Mouse (Mus musculus) granulocyte monocyte progenitor cell, adult 5-6 weeks (primary cell): ENCODE data around the gene Unc13b. TPM values are rescaled to one million over a fixed set of nuclear protein-coding genes. Genes with fewer than 3 reads are reported as not detected.

Source experiments
- ATAC-seq: replicated peaks from 2 replicates; pipeline ENCODE4 v1.8.0; 2016; ENCODE audit warnings: mild to moderate bottlenecking, moderate TSS enrichment, inconsistent platforms; ENCODE audit not compliant: poor library complexity, severe bottlenecking
- total RNA-seq, 2 experiments: library from RNA; stranded (forward) in 1 of 2; stranded (reverse) in 1 of 2; fragments of 200-712, 200-1000 nt in 1 of 2; fragments of >200 nt in 1 of 2; fragmentation: Nextera tagmentation in 1 of 2; gene quantifications; 2 replicates each; pipeline ENCODE4 v1.2.3; 2014 to 2017

The Unc13b gene
- total RNA-seq, 2 experiments from 2014 or later = 0.57 TPM; not detected in 1

GRCm38 (mm10) chr4:43267323-43267658 lies 208.5 kb downstream of the Unc13b start:
- ATAC-seq = no peak

- no peak for ATAC-seq
These were observed 226.7 kb downstream of the Unc13b start for GRCm38 (mm10) chr4:43285476-43285875.

DNA sequence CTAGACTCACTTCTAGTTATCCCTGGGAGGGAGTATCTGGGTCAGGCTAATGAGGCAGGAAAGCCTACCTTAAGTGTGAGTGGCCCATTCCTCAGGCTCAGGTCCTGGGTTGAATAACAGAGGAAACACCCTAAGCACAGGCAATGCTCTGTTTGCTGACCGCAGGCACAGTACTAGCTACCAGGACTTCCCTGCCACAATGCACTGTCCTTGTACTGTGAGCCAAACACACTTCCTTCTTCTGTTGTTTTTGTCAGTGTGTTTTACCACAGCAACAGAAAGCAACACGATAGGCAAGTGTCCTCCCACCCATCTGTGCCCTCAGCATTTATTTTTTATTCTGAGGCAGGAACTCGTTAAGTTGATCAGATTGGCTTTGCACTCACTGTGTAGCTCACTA lies 228.6 kb downstream of the Unc13b start:
- ATAC-seq = peak; percentile 85

DNA sequence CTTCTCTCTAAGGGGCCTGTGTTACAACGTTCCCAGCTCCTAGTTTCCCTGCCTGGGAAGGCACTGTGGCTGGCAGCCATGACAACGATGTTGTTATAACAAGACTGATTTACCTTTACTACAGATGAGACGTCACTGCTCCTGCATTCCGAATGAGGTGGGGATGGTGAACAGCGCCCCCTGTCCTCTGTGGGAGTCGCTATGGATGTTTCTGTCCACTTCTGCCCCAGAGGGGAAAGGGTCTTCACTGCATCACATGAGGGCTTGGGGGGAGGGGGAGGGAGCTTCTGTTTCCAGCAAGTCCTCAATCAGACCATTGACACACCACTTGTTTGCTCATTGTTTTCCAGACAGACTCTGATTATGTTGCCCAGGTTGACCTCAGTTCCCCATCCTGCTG lies 235.2 kb downstream of the Unc13b start:
- peak; percentile 25; the same call in 1 of the 2 replicates for ATAC-seq

DNA sequence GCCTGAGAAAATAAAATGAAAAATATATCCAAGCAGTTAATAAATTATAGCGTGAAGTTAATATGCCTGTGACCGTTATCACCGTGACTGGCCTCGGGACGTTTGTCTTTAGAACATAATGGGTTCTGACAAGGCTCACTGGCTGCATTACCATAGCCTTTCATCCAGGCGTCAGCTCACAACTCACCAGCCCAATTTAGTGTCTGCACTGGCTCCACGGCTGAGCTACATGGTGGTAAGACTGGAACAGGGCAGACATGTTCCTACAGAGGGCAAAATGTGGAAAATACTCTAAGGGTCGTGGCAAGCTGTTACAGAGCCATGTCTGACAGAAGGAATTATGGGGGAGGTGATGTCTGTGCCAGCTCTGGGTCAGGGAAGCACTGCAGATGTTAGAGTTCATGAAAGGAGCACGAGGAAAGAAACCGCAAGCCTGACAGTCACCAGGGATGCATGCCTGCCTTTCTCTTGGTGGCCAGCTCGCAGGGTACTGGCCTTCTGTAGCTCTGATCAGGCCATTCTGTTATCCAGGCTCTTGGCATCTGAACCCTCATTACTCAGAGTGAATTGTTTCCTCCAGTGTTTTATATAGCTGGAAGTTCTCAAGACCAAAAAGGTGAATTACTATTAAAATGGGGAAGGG lies 251.1 kb downstream of the Unc13b start:
- ATAC-seq = no peak

Other genes with a start within 250 kb of the Unc13b start
- not detected in 2 replicates for gene Fam205a1, start 205.1 kb upstream of the Unc13b start, total RNA-seq (2014; fragmentation: Nextera tagmentation)
- not detected in 2 replicates for gene Fam205a1, start 205.1 kb upstream of the Unc13b start, total RNA-seq (2017)
- gene Gm12394, start 202.2 kb upstream of the Unc13b start, total RNA-seq (2014; fragmentation: Nextera tagmentation) = not detected in 2 replicates
- gene Gm12394, start 202.2 kb upstream of the Unc13b start, total RNA-seq (2017) = not detected in 2 replicates
- not detected in 2 replicates for gene Fam205c, start 184.7 kb upstream of the Unc13b start, total RNA-seq (2014; fragmentation: Nextera tagmentation)
- not detected in 2 replicates for gene Fam205c, start 184.7 kb upstream of the Unc13b start, total RNA-seq (2017)
- gene Phf24, start 142.3 kb upstream of the Unc13b start, total RNA-seq (2014; fragmentation: Nextera tagmentation) = 0.11 and 0.21 TPM in 2 replicates
- 0.04 and 1.0 TPM in 2 replicates for gene Phf24, start 142.3 kb upstream of the Unc13b start, total RNA-seq (2017)
- 4.4 and 16.3 TPM in 2 replicates for gene Dnajb5, start 109.1 kb upstream of the Unc13b start, total RNA-seq (2014; fragmentation: Nextera tagmentation)
- 1.0 and 1.1 TPM in 2 replicates for gene Dnajb5, start 109.1 kb upstream of the Unc13b start, total RNA-seq (2017)
- gene 1700022I11Rik, start 89.3 kb upstream of the Unc13b start, total RNA-seq (2014; fragmentation: Nextera tagmentation) = not detected in 2 replicates
- gene 1700022I11Rik, start 89.3 kb upstream of the Unc13b start, total RNA-seq (2017) = 0.22 and 0.57 TPM in 2 replicates
- gene Vcp, start 58.4 kb upstream of the Unc13b start, total RNA-seq (2014; fragmentation: Nextera tagmentation) = 207 and 209 TPM in 2 replicates
- gene Vcp, start 58.4 kb upstream of the Unc13b start, total RNA-seq (2017) = 303 and 304 TPM in 2 replicates
- 19.9 and 29.0 TPM in 2 replicates for gene Fancg, start 48.4 kb upstream of the Unc13b start, total RNA-seq (2014; fragmentation: Nextera tagmentation)
- gene Fancg, start 48.4 kb upstream of the Unc13b start, total RNA-seq (2017) = 18.7 and 21.8 TPM in 2 replicates
- gene Pigo, start 33.1 kb upstream of the Unc13b start, total RNA-seq (2014; fragmentation: Nextera tagmentation) = 15.6 and 15.8 TPM in 2 replicates
- gene Pigo, start 33.1 kb upstream of the Unc13b start, total RNA-seq (2017) = 5.8 and 10.8 TPM in 2 replicates
- gene Stoml2, start 27.2 kb upstream of the Unc13b start, total RNA-seq (2014; fragmentation: Nextera tagmentation) = 140 and 178 TPM in 2 replicates
- gene Stoml2, start 27.2 kb upstream of the Unc13b start, total RNA-seq (2017) = 130 and 143 TPM in 2 replicates
- gene Fam214b, start 12.7 kb upstream of the Unc13b start, total RNA-seq (2014; fragmentation: Nextera tagmentation) = 2.9 and 5.1 TPM in 2 replicates
- 2.1 and 5.8 TPM in 2 replicates for gene Fam214b, start 12.7 kb upstream of the Unc13b start, total RNA-seq (2017)
- gene Atp8b5, start 208.2 kb downstream of the Unc13b start, total RNA-seq (2014; fragmentation: Nextera tagmentation) = 0.21 TPM in 1 of 2 replicates, not detected in the other
- gene Atp8b5, start 208.2 kb downstream of the Unc13b start, total RNA-seq (2017) = 0.05 TPM in 1 of 2 replicates, not detected in the other